Mouse (Mus musculus): ENCODE measurements around the gene Raet1d. TPM values are rescaled to one million over a fixed set of nuclear protein-coding genes. Genes with fewer than 3 reads are reported as not detected.

Gene Raet1d
- polyA plus RNA-seq, 1 experiment from 2014 or later: 0.56 TPM

Other genes with a start within 250 kb of the Raet1d start
- gene E030030I06Rik, start 211.3 kb upstream of the Raet1d start, polyA plus RNA-seq (2015; fragmentation: Nextera tagmentation; extraction: Ambion mirVana): 13.8 and 18.8 TPM in 2 replicates
- gene Raet1e, start 202.0 kb upstream of the Raet1d start, polyA plus RNA-seq (2015; fragmentation: Nextera tagmentation; extraction: Ambion mirVana): 0.56 and 0.85 TPM in 2 replicates
- gene H60b, start 202.0 kb upstream of the Raet1d start, polyA plus RNA-seq (2015; fragmentation: Nextera tagmentation; extraction: Ambion mirVana): 0.40 and 0.62 TPM in 2 replicates